ENCODE assay signal across 8 mouse cellular contexts in the genomic region with DNA sequence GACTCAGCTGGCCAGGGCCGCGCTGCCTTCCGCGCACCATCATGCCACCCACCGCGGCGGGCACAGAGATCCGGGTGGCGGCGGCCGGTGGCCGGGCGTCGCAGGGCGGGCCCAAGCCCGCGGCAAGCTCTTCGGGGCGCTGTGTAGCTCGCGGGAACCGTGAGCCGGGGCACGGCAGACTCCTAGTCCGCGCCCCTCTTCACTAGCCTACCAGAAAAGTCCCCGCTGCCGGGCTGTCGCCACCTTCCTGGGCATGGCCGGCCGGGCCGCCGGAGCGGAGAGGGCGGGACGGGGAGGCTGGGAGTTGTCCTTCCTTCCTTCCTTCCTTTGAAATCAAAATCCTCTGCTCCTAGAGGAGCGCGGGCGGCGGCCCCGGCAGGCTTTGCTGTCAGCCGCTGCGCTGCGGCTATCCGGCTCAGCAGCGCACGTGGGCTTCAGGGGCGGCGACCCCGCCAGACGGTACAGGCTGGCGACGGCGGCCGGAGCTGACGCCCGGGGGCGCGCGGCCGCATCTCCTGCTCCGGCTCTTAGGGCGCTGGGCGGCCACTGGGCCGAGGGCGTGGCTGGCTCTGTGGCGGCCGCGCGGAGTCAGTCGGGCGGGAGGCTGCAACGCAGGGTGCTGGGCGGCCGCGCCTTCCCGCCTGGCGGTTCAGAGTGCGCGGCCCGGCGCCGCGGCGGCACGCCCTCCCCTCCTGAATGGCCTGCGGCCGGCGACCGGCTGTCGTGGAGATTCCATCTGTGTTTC. TPM values are rescaled to one million over a fixed set of nuclear protein-coding genes. Genes with fewer than 3 reads are reported as not detected.
A peak's percentile ranks its signal among the peaks of the same experiment; 100 is the strongest.
DNase-seq lines count a peak whose midpoint lies in the region; ATAC-seq and TF ChIP-seq lines count a peak whose summit lies in the region.

No protein-coding gene starts in this region.

- TF ChIP-seq POLR2A in brain, embryonic 14.5 days (IDR thresholded peaks at IDR 0.05; ENCODE audit: borderline replicate concordance, extremely low read depth, insufficient read depth, insufficient read length, poor library complexity, severe bottlenecking): no peak

- peaks cover 5% of the 10 kb centered on the region for H3K9me3 ChIP-seq in G1E (replicated peaks)
- no peaks in the 10 kb centered on the region for H3K9me3 ChIP-seq in hindbrain, embryonic 11.5 days (ENCODE audit: control insufficient read depth, low read length)

- H3K27me3 ChIP-seq in G1E (ENCODE audit: insufficient read depth, low read length): no peaks in the 10 kb centered on the region
- H3K27me3 ChIP-seq in hindbrain, embryonic 11.5 days (ENCODE audit: control insufficient read depth, insufficient read depth, low read length): no peaks in the 10 kb centered on the region

- peak overlapping the region; percentile 86 for H3K9ac ChIP-seq in hindbrain, embryonic 11.5 days (ENCODE audit: low read depth, low read length)

- peaks cover 25% of the 10 kb centered on the region for H3K36me3 ChIP-seq in G1E (replicated peaks)
- no peaks in the 10 kb centered on the region for H3K36me3 ChIP-seq in hindbrain, embryonic 11.5 days (ENCODE audit: control insufficient read depth, insufficient read depth, low read length)

- peaks cover 60% of the 10 kb centered on the region for H3K4me1 ChIP-seq in G1E (ENCODE audit: insufficient read depth, low read depth, low read length)
- peaks cover 9% of the 10 kb centered on the region; the same call in 1 of the 2 replicates for H3K4me1 ChIP-seq in hindbrain, embryonic 11.5 days (replicated peaks; ENCODE audit: control insufficient read depth, insufficient read depth, low read length)

- H3K4me3 ChIP-seq in G1E (ENCODE audit: low read depth, low read length): peak overlapping the region; percentile 80
- peak overlapping the region; percentile 76 for H3K4me3 ChIP-seq in hindbrain, embryonic 11.5 days (ENCODE audit: low read depth, low read length)
- H3K4me3 ChIP-seq in left cerebral cortex, adult 2 months: peak overlapping the region; percentile 78

- no peak for ATAC-seq in G1E (ENCODE audit: extremely low read depth, insufficient number of reproducible peaks, low FRiP score, poor library complexity, severe bottlenecking)
- peak; percentile 77 for ATAC-seq in hindbrain, embryonic 11.5 days (ENCODE audit: low FRiP score)
- ATAC-seq in megakaryocyte, adult 5-6 weeks (ENCODE audit: poor library complexity, severe bottlenecking): peak; percentile 64

- H3K4me2 ChIP-seq in hindbrain, embryonic 11.5 days (replicated peaks; ENCODE audit: low read depth, low read length): peak overlapping the region; percentile 98

- no peak for TF ChIP-seq CTCF in G1E (IDR thresholded peaks at IDR 0.05; ENCODE audit: low read depth, low read length)
- no peak for TF ChIP-seq CTCF in brain, embryonic 14.5 days (IDR thresholded peaks at IDR 0.05; ENCODE audit: borderline replicate concordance, extremely low read depth, insufficient read depth, insufficient read length)
- no peak for TF ChIP-seq CTCF in left cerebral cortex, adult 2 months (IDR thresholded peaks at IDR 0.05)

- peak overlapping the region; percentile 96 for H3K27ac ChIP-seq in hindbrain, embryonic 11.5 days (ENCODE audit: low read depth, low read length)
- H3K27ac ChIP-seq in left cerebral cortex, adult 2 months: peak overlapping the region; percentile 97

- peak; percentile 64 for DNase-seq in G1E (ENCODE audit: low spot score)
- DNase-seq in brain, embryonic 14.5 days (ENCODE audit: low read depth): peak; percentile 73
- DNase-seq in frontal cortex, postnatal 10 days (ENCODE audit: low spot score in 2 of 2): peak; percentile 41 to 65
- DNase-seq in hindbrain, embryonic 11.5 days (ENCODE audit: low spot score): peak; percentile 81
- DNase-seq in left cerebral cortex, adult 2 months (ENCODE audit: extremely low spot score in 1 of 2, low spot score in 2 of 2): peak; percentile 56 to 71
- DNase-seq in retina, postnatal 7 days (ENCODE audit: low read depth, low spot score): peak; percentile 67
- peak; percentile 72 for DNase-seq in urinary bladder, adult 2 months (ENCODE audit: low spot score)

- intact Hi-C loops in left cerebral cortex, adult 2 months (cut with DNase I): loop anchor here (2.0 kb wide), 1 partner anchor 69 kb away; no protein-coding TSS in a partner anchor

- WGBS in hindbrain, embryonic 11.5 days: 0% methylated on average over 57 of the region's 91 CpGs

RNA-seq across cellular contexts. Expression of a gene that starts 0.7 kb away (rescaled TPM):
- total RNA-seq in G1E (2014; fragmentation: Nextera tagmentation): 5.7 and 6.9 TPM in 2 replicates
- 3.7 and 6.6 TPM in 2 replicates for total RNA-seq in G1E (2017)
- polyA plus RNA-seq in G1E (2012): 21.2 and 28.8 TPM in 2 replicates
- polyA plus RNA-seq in brain, embryonic 14.5 days (2012; rRNA removed): 23.7 and 28.0 TPM in 2 replicates
- 11.6 and 14.9 TPM in 2 replicates for polyA plus RNA-seq in hindbrain, embryonic 11.5 days (2014; fragmentation: Nextera tagmentation; extraction: Ambion mirVana)
- 10 to 100 TPM; 22.8 to 26.9 TPM for total RNA-seq in left cerebral cortex, adult 2 months (2021)
- total RNA-seq in megakaryocyte, adult 5-6 weeks (2015): 13.8 and 14.3 TPM in 2 replicates
- total RNA-seq in megakaryocyte, adult 5-6 weeks (2017): 5.7 and 10.5 TPM in 2 replicates
- polyA plus RNA-seq in urinary bladder, adult 2 months (2012; rRNA removed): 9.9 and 11.6 TPM in 2 replicates

RNA-seq across cellular contexts. Expression of a gene that starts 0.8 kb away (rescaled TPM):
- total RNA-seq in G1E (2014; fragmentation: Nextera tagmentation) (25.0 and 28.7 TPM in 2 replicates), G1E (2017) (33.6 and 41.0 TPM in 2 replicates)
- 20.2 and 68.0 TPM in 2 replicates for polyA plus RNA-seq in G1E (2012)
- polyA plus RNA-seq in brain, embryonic 14.5 days (2012; rRNA removed): 19.9 and 26.3 TPM in 2 replicates
- polyA plus RNA-seq in hindbrain, embryonic 11.5 days (2014; fragmentation: Nextera tagmentation; extraction: Ambion mirVana): 72.8 and 73.3 TPM in 2 replicates
- total RNA-seq in left cerebral cortex, adult 2 months (2021): 10 to 100 TPM; 53.5 to 60.4 TPM
- total RNA-seq in megakaryocyte, adult 5-6 weeks (2015): 16.9 and 18.4 TPM in 2 replicates
- 24.3 and 25.8 TPM in 2 replicates for total RNA-seq in megakaryocyte, adult 5-6 weeks (2017)
- 32.8 and 52.2 TPM in 2 replicates for polyA plus RNA-seq in urinary bladder, adult 2 months (2012; rRNA removed)
